Mouse (Mus musculus): ENCODE measurements at regions not wholly inside any gene's neighbourhood (a gene's known extent, or its start where the extent isn't known, plus 50 kb on each side); places are given as distances from the start of the nearest gene placed in this dataset.

- TF ChIP-seq EP300 (IDR thresholded peaks at IDR 0.05; ENCODE audit: low read depth) (peak; percentile 51), CTCF (IDR thresholded peaks at IDR 0.05; ENCODE audit: low read depth) (no peak)
Measured at GRCm38 (mm10) chr10:17592387-17592786, 130.6 kb upstream of the Cited2 start.

All from liver, embryonic 14.5 days (tissue).